Mouse (Mus musculus) forebrain, embryonic 11.5 days (tissue): ENCODE results near the gene Purb. TPM values are rescaled to one million over a fixed set of nuclear protein-coding genes. Genes with fewer than 3 reads are reported as not detected.

Experiments used
- ATAC-seq: fragments of 200-750 bp; cut with Nextera tagmentation; replicated peaks from 2 replicates; pipeline ENCODE4 v1.8.0; 2017; ENCODE audit warnings: moderate TSS enrichment; ENCODE audit not compliant: low FRiP score
- DNase-seq: peaks from one replicate; pipeline ENCODE4 v3.0.0-alpha.2; 2017; ENCODE audit warnings: low spot score
- H3K27ac ChIP-seq: fragments of 300-500 bp; sonication (generic); 2 replicates; pipeline ENCODE4 v1.5.1; 2014; ENCODE audit warnings: low read depth, low read length
- H3K27me3 ChIP-seq: fragments of 300-500 bp; sonication (generic); 2 replicates; pipeline ENCODE4 v1.6.1; 2014; ENCODE audit warnings: mild to moderate bottlenecking, low read length, mixed read lengths; ENCODE audit not compliant: control insufficient read depth, insufficient read depth
- H3K36me3 ChIP-seq: fragments of 300-500 bp; sonication (generic); 2 replicates; pipeline ENCODE4 v1.6.1; 2014; ENCODE audit warnings: mild to moderate bottlenecking, low read length, moderate library complexity, mixed read lengths; ENCODE audit not compliant: control insufficient read depth, insufficient read depth
- H3K4me1 ChIP-seq: fragments of 300-500 bp; sonication (generic); replicated peaks from 2 replicates; pipeline ENCODE4 v1.6.1; 2014; ENCODE audit warnings: low read length, mixed read lengths; ENCODE audit not compliant: control insufficient read depth, insufficient read depth
- H3K4me2 ChIP-seq: fragments of 300-500 bp; sonication (generic); 2 replicates; pipeline ENCODE4 v1.6.1; 2014; ENCODE audit warnings: low read depth, mild to moderate bottlenecking, low read length, moderate library complexity, mixed read lengths; ENCODE audit not compliant: severe bottlenecking
- H3K4me3 ChIP-seq: fragments of 300-500 bp; sonication (generic); 2 replicates; pipeline ENCODE4 v1.5.1; 2014; ENCODE audit warnings: low read depth, low read length
- H3K9ac ChIP-seq: fragments of 300-500 bp; sonication (generic); 2 replicates; pipeline ENCODE4 v1.6.1; 2014; ENCODE audit warnings: low read length
- H3K9me3 ChIP-seq: fragments of 300-500 bp; sonication (generic); 2 replicates; pipeline ENCODE4 v1.6.1; 2016; ENCODE audit warnings: low read length, mixed read lengths; ENCODE audit not compliant: control insufficient read depth
- WGBS: fragments of 180-500 bp; shearing (Covaris S2); extraction: QIAGEN DNeasy Blood & Tissue Kit; methylation state at CpG from one replicate; pipeline ENCODE4 v1.1.7; 2014; 5-methylcytosine and 5-hydroxymethylcytosine counted together
- polyA plus RNA-seq: library from polyadenylated mRNA; unstranded; fragments of >200 nt; fragmentation: Nextera tagmentation; extraction: Ambion mirVana; gene quantifications from 2 replicates; pipeline ENCODE4 v1.2.1, GENCODE M21; 2014

Gene Purb
- polyA plus RNA-seq, 1 experiment from 2014 or later: 15.0 TPM

- H3K4me3 ChIP-seq: no peak overlapping the region
- H3K4me2 ChIP-seq: no peak overlapping the region
- 45% methylated on average over 7 of the region's 7 CpGs for WGBS
- no peaks in the 10 kb centered on the region for H3K4me1 ChIP-seq
- H3K36me3 ChIP-seq: no peaks in the 10 kb centered on the region
- no peak for DNase-seq
- no peaks in the 10 kb centered on the region for H3K27me3 ChIP-seq
- H3K27ac ChIP-seq: no peak overlapping the region
- H3K9ac ChIP-seq: no peak overlapping the region
- ATAC-seq: no peak
- no peaks in the 10 kb centered on the region for H3K9me3 ChIP-seq
Measured at GRCm38 (mm10) chr11:6514837-6515236, 39.1 kb upstream of the Purb start.

- 65% methylated on average over 1 of the region's 1 CpGs for WGBS
- no peak overlapping the region for H3K9ac ChIP-seq
- no peak overlapping the region for H3K4me3 ChIP-seq
- ATAC-seq: no peak
- no peak overlapping the region for H3K4me2 ChIP-seq
- H3K9me3 ChIP-seq: no peaks in the 10 kb centered on the region
- H3K4me1 ChIP-seq: no peaks in the 10 kb centered on the region
- no peak overlapping the region for H3K27ac ChIP-seq
- H3K36me3 ChIP-seq: no peaks in the 10 kb centered on the region
- H3K27me3 ChIP-seq: no peaks in the 10 kb centered on the region
- DNase-seq: no peak
Measured at GRCm38 (mm10) chr11:6508269-6508876, 32.7 kb upstream of the Purb start.

DNA sequence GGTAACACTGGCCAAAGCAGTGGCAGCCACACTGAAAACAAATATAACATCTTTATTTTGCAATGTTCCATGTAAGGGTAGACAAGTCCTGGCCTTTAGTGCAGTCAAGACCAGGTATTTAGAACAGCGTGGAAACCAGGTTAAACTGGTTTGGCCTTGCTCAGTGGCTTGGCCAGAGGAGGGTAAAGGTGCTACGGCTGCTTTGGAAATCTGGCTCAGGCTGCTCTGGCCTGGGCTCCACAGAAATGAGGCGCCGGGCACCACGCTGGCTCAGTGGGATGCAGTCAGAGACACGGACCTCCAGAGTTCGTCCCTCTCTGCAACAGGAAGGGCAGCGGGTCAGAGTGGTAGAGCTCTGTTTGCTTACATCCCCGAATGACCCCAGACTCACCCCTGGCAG is 30.8 kb upstream of the Purb start:
- ATAC-seq: no peak
- Histone ChIP-seq H3K4me1 (no peaks in the 10 kb centered on the region), H3K9me3 (no peaks in the 10 kb centered on the region), H3K9ac (no peak overlapping the region), H3K27ac (no peak overlapping the region), H3K27me3 (no peaks in the 10 kb centered on the region), H3K4me3 (no peak overlapping the region), H3K4me2 (no peak overlapping the region), H3K36me3 (no peaks in the 10 kb centered on the region)
- 84% methylated on average over 9 of the region's 9 CpGs for WGBS
- no peak for DNase-seq

DNA sequence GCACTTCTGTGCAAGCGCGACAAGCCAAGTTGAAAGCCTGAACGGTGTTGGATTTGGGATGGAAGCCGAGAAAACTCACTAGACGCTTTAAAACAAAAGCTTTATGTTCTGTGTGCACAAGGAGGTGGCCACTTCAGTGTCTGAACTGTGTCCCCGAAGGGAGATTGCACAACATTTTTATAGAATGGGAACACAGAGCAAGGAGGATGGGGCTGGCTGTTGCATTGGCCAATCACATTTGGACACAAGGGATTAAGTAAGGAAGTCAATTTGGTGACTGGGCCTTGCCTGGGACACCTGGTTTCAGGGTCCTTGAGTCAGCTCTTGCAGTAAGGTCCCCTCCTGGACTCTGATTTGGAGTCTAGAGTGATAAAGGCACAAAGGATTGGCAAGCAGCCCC is 29.0 kb upstream of the Purb start:
- no peak overlapping the region for H3K4me2 ChIP-seq
- 77% methylated on average over 6 of the region's 6 CpGs for WGBS
- H3K36me3 ChIP-seq: no peaks in the 10 kb centered on the region
- H3K4me3 ChIP-seq: no peak overlapping the region
- H3K27ac ChIP-seq: no peak overlapping the region
- H3K27me3 ChIP-seq: no peaks in the 10 kb centered on the region
- H3K9ac ChIP-seq: no peak overlapping the region
- no peaks in the 10 kb centered on the region for H3K4me1 ChIP-seq
- DNase-seq (no peak), ATAC-seq (no peak)
- no peaks in the 10 kb centered on the region for H3K9me3 ChIP-seq

- WGBS: 80% methylated on average over 3 of the region's 3 CpGs
- Histone ChIP-seq H3K27me3 (no peaks in the 10 kb centered on the region), H3K9me3 (no peaks in the 10 kb centered on the region), H3K27ac (no peak overlapping the region), H3K4me1 (no peaks in the 10 kb centered on the region), H3K9ac (no peak overlapping the region), H3K4me2 (no peak overlapping the region), H3K4me3 (no peak overlapping the region), H3K36me3 (no peaks in the 10 kb centered on the region)
- ATAC-seq: no peak
- no peak for DNase-seq
Measured at GRCm38 (mm10) chr11:6504226-6504625, 28.5 kb upstream of the Purb start.

DNA sequence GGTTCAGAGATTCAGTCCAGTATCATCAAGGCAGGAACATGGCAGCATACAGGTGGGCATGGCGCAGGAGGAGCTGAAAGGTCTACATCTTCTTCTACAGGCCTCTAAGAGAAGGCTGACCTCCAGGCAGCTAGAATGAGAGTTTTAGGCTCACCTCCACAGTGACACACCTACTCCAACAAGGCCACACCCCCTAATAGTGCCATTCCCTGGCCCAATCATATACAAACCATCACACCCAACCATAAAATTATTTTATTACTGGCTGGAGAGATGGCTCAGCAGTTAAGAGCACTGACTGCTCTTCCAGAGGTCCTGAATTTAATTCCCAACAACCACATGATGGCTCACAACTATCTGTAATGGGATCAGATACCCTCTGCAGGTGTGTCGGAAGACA is 26.8 kb upstream of the Purb start:
- Histone ChIP-seq H3K4me1 (no peaks in the 10 kb centered on the region), H3K27me3 (no peaks in the 10 kb centered on the region), H3K4me2 (no peak overlapping the region), H3K9ac (no peak overlapping the region), H3K36me3 (no peaks in the 10 kb centered on the region), H3K9me3 (no peaks in the 10 kb centered on the region), H3K4me3 (no peak overlapping the region), H3K27ac (no peak overlapping the region)
- ATAC-seq: no peak
- 99% methylated on average over 2 of the region's 2 CpGs for WGBS
- DNase-seq: no peak

GRCm38 (mm10) chr11:6497311-6497948 is 21.7 kb upstream of the Purb start:
- no peak for DNase-seq
- Histone ChIP-seq H3K27me3 (no peaks in the 10 kb centered on the region), H3K4me3 (no peak overlapping the region), H3K4me2 (no peak overlapping the region), H3K9ac (no peak overlapping the region), H3K4me1 (no peaks in the 10 kb centered on the region), H3K36me3 (no peaks in the 10 kb centered on the region), H3K27ac (no peak overlapping the region), H3K9me3 (no peaks in the 10 kb centered on the region)
- 85% methylated on average over 12 of the region's 12 CpGs for WGBS
- ATAC-seq: no peak

GRCm38 (mm10) chr11:6489691-6490503 is 14.2 kb upstream of the Purb start:
- H3K9me3 ChIP-seq: no peaks in the 10 kb centered on the region
- H3K27me3 ChIP-seq: no peaks in the 10 kb centered on the region
- WGBS: 59% methylated on average over 6 of the region's 6 CpGs
- no peak overlapping the region for H3K27ac ChIP-seq
- H3K4me1 ChIP-seq: no peaks in the 10 kb centered on the region
- H3K9ac ChIP-seq: no peak overlapping the region
- ATAC-seq (no peak), DNase-seq (no peak)
- H3K4me2 ChIP-seq: no peak overlapping the region
- no peak overlapping the region for H3K4me3 ChIP-seq
- no peaks in the 10 kb centered on the region for H3K36me3 ChIP-seq
